Mouse (Mus musculus): ENCODE data around the gene Cnmd.

The Cnmd gene

GRCm38 (mm10) chr14:79662001-79662400 lies at the start of gene Cnmd:
Gene Cnmd (minus strand): TSS chr14:79662170.
- no peak for DNase-seq

- DNase-seq = no peak
Measured at GRCm38 (mm10) chr14:79711301-79711700, 49.3 kb upstream of the Cnmd start.

GRCm38 (mm10) chr14:79703523-79704172 lies 41.7 kb upstream of the Cnmd start:
- DNase-seq = no peak

GRCm38 (mm10) chr14:79701606-79702005 lies 39.6 kb upstream of the Cnmd start:
- DNase-seq = no peak

- no peak for DNase-seq
Measured at GRCm38 (mm10) chr14:79701054-79701453, 39.1 kb upstream of the Cnmd start.

- DNase-seq = no peak
Measured at GRCm38 (mm10) chr14:79699381-79699780, 37.4 kb upstream of the Cnmd start.

GRCm38 (mm10) chr14:79690068-79690844 lies 28.3 kb upstream of the Cnmd start:
- DNase-seq = no peak

- no peak for DNase-seq
Measured at GRCm38 (mm10) chr14:79680652-79681051, 18.7 kb upstream of the Cnmd start.

- DNase-seq = no peak
Measured at GRCm38 (mm10) chr14:79677891-79678687, 16.1 kb upstream of the Cnmd start.

GRCm38 (mm10) chr14:79677108-79677753 lies 15.3 kb upstream of the Cnmd start:
- no peak for DNase-seq

GRCm38 (mm10) chr14:79673083-79674013 lies 11.4 kb upstream of the Cnmd start:
- DNase-seq = no peak

GRCm38 (mm10) chr14:79672567-79672966 lies 10.6 kb upstream of the Cnmd start:
- no peak for DNase-seq

- no peak for DNase-seq
Measured at GRCm38 (mm10) chr14:79671008-79671407, 9.0 kb upstream of the Cnmd start.

- DNase-seq = peak; percentile 72 to 73
Measured at GRCm38 (mm10) chr14:79661005-79661917, 709 bp downstream of the Cnmd start.

- no peak for DNase-seq
Measured at GRCm38 (mm10) chr14:79660467-79660866, 1.5 kb downstream of the Cnmd start.

GRCm38 (mm10) chr14:79658748-79659508 lies 3.0 kb downstream of the Cnmd start:
- DNase-seq = no peak

GRCm38 (mm10) chr14:79658286-79658685 lies 3.7 kb downstream of the Cnmd start:
- DNase-seq = no peak

- no peak for DNase-seq
Measured at GRCm38 (mm10) chr14:79652654-79653053, 9.3 kb downstream of the Cnmd start.

GRCm38 (mm10) chr14:79649680-79650079 lies 12.3 kb downstream of the Cnmd start:
- no peak for DNase-seq

GRCm38 (mm10) chr14:79645378-79645777 lies 16.6 kb downstream of the Cnmd start:
- DNase-seq = no peak

Data from lung, adult 18-20 months (tissue).